Mouse (Mus musculus) midbrain, embryonic 15.5 days (tissue): ENCODE measurements around the gene Gm28305. TPM values are rescaled to one million over a fixed set of nuclear protein-coding genes. Genes with fewer than 3 reads are reported as not detected.

ENCODE experiments used
- ATAC-seq: fragments of 200-750 bp; cut with Nextera tagmentation; replicated peaks from 2 replicates; pipeline ENCODE4 v1.8.0; 2017; ENCODE audit warnings: moderate TSS enrichment
- H3K27ac ChIP-seq: fragments of 300-500 bp; sonication (generic); 2 replicates; pipeline ENCODE4 v1.5.1; 2015; ENCODE audit warnings: mild to moderate bottlenecking, inconsistent platforms
- H3K27me3 ChIP-seq: fragments of 300-500 bp; sonication (generic); replicated peaks from 2 replicates; pipeline ENCODE4 v1.6.1; 2015; ENCODE audit warnings: inconsistent platforms
- H3K36me3 ChIP-seq: fragments of 300-500 bp; sonication (generic); replicated peaks from 2 replicates; pipeline ENCODE4 v1.6.1; 2015; ENCODE audit warnings: inconsistent platforms
- H3K4me1 ChIP-seq: fragments of 300-500 bp; sonication (generic); 2 replicates; pipeline ENCODE4 v1.6.1; 2015; ENCODE audit warnings: inconsistent platforms
- H3K4me2 ChIP-seq: fragments of 300-500 bp; sonication (generic); 2 replicates; pipeline ENCODE4 v1.6.1; 2015; ENCODE audit warnings: inconsistent platforms, mild to moderate bottlenecking, moderate library complexity
- H3K4me3 ChIP-seq: fragments of 300-500 bp; sonication (generic); 2 replicates; pipeline ENCODE4 v1.5.1; 2015; ENCODE audit warnings: mild to moderate bottlenecking, inconsistent platforms
- H3K9ac ChIP-seq: fragments of 300-500 bp; sonication (generic); 2 replicates; pipeline ENCODE4 v1.6.1; 2015; ENCODE audit warnings: mild to moderate bottlenecking, inconsistent platforms
- H3K9me3 ChIP-seq: fragments of 300-500 bp; sonication (generic); 2 replicates; pipeline ENCODE4 v1.6.1; 2016; ENCODE audit warnings: inconsistent platforms
- WGBS: fragments of 180-500 bp; shearing (Covaris S2); methylation state at CpG from one replicate; pipeline ENCODE4 v1.1.7; 2015; ENCODE audit warnings: mixed read lengths; 5-methylcytosine and 5-hydroxymethylcytosine counted together
- polyA plus RNA-seq: library from polyadenylated mRNA; unstranded; fragments of >200 nt; fragmentation: Nextera tagmentation; extraction: Ambion mirVana; gene quantifications from 2 replicates; pipeline ENCODE4 v1.2.1, GENCODE M21; 2015

Gene Gm28305
- polyA plus RNA-seq, 1 experiment from 2014 or later = not detected

DNA sequence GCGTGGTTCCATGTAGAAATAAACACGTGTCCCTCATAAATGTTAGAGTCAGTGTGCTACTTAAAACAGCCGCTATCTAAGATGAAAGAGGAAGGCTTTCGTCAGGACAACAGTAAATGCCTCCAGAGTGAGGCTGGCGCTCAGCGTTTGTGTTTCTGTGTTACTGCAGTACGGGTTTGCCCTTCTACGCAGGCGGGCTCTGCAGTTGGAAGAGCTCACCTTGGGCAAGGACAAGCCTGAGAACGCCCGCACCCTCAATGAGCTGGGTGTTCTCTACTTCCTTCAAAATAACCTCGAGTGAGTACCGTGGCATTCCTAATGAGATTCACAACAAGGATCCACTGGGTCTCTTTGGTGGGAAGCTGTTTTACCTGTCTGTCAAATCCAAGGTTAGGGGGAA lies 2.2 kb upstream of the Gm28305 start:
- WGBS = 92% methylated on average over 13 of the region's 13 CpGs
- Histone ChIP-seq H3K9me3 (no peaks in the 10 kb centered on the region), H3K36me3 (no peaks in the 10 kb centered on the region), H3K4me2 (no peak overlapping the region), H3K27ac (no peak overlapping the region), H3K9ac (no peak overlapping the region), H3K4me1 (no peaks in the 10 kb centered on the region), H3K4me3 (no peak overlapping the region), H3K27me3 (no peaks in the 10 kb centered on the region)
- no peak for ATAC-seq

DNA sequence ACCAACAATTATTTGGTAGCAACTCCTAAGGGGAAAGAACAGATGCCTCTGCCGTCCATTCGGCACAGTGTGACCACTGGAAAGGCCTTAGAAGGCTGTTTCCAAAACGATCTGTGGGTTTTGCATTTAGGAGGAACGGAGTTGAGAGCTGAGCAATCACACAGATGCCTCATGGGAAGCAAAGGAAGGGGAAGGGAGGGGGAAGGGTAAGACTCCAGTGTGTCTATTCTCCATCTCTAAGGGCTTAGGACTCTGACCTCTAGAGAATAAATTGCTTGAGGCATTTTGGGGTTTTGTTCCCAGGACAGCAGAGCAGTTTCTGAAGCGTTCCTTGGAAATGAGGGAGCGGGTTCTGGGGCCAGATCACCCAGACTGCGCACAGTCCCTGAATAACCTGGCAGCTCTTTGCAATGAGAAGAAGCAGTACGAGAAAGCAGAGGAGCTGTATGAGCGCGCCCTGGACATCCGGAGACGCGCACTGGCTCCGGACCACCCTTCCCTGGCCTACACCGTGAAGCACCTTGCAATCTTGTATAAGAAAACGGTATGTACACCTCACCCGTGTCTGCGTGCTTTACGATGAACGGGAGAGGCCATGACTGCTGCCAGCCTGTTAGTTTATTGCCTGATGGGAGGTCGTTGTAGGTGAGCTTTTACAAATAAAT lies 1.3 kb upstream of the Gm28305 start:
- WGBS = 92% methylated on average over 21 of the region's 21 CpGs

DNA sequence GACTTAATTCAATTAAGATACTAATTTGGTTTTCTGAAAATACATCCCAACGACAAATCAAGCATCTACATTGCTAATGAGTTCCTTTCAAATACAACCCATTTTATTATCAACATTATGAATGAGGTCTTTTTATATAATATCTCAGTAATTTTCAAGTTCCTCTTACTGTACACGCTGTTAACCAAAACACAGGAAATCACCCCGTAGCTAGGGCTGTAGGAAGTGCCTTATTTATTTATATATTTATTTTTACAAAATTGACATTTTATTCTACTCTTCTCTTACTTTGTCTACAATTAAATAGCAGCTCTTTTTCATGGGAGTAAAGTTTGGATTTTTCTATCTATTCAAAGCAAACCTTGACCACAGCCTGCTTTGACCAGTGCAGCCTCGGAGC lies 720 bp upstream of the Gm28305 start:
- Histone ChIP-seq H3K9me3 (no peaks in the 10 kb centered on the region), H3K27ac (no peak overlapping the region), H3K4me2 (no peak overlapping the region), H3K36me3 (no peaks in the 10 kb centered on the region; the same call in 1 of the 2 replicates), H3K4me1 (no peaks in the 10 kb centered on the region), H3K4me3 (no peak overlapping the region), H3K27me3 (no peaks in the 10 kb centered on the region), H3K9ac (no peak overlapping the region)
- no peak for ATAC-seq
- 83% methylated on average over 4 of the region's 4 CpGs for WGBS

More for the DNA sequence above, 1.3 kb upstream of the Gm28305 start:
- Histone ChIP-seq H3K4me1 (no peaks in the 10 kb centered on the region), H3K4me2 (no peak overlapping the region), H3K27ac (no peak overlapping the region), H3K4me3 (no peak overlapping the region), H3K27me3 (no peaks in the 10 kb centered on the region), H3K9me3 (no peaks in the 10 kb centered on the region), H3K36me3 (no peaks in the 10 kb centered on the region), H3K9ac (no peak overlapping the region)
- no peak for ATAC-seq

DNA sequence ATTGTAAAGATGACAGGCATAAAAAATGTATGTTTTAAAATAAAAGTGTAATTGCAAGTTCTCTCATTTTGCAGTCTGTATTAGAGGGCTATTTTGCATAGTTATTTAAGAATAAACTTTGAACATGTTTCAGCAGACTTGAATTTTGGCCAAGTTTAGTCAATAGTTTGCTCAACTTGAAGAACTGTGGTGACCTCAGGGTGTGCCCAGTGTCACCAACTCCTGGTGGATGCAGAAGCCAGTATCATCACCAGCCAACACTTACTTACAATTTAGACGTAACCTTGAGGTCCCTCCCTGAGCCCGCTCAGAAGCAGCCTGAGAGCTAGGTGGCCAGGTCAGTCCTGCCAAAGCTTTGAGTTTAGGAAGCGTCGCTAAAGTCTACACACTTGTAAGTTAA lies 3.2 kb downstream of the Gm28305 start:
- Histone ChIP-seq H3K27me3 (no peaks in the 10 kb centered on the region), H3K4me2 (no peak overlapping the region), H3K4me3 (no peak overlapping the region), H3K36me3 (peaks cover 22% of the 10 kb centered on the region), H3K4me1 (no peaks in the 10 kb centered on the region), H3K9me3 (no peaks in the 10 kb centered on the region), H3K27ac (no peak overlapping the region), H3K9ac (no peak overlapping the region)
- WGBS = 92% methylated on average over 4 of the region's 4 CpGs
- ATAC-seq = no peak

DNA sequence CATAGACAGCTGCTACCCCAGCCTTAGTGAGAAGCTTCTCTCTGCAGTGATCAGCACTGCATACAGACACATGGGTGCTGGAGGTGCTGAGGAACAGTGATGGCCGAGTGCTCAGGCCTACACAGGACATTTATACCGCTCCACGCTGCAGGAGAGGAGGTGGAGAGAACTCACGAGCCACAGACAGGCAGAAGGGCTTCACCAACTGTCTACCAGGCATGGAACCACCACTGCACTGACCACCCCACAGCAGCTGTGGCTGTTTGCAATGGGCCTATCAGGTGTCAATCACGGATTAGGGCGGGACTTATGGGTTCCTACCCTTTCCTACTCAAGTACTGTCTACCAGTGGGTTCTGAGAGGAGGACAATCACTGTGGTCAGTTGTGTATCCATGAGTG lies 10.6 kb downstream of the Gm28305 start:
- no peak for ATAC-seq
- Histone ChIP-seq H3K27ac (no peak overlapping the region), H3K4me2 (no peak overlapping the region), H3K4me3 (no peak overlapping the region), H3K9me3 (no peaks in the 10 kb centered on the region), H3K27me3 (no peaks in the 10 kb centered on the region), H3K4me1 (no peaks in the 10 kb centered on the region), H3K36me3 (peaks cover 81% of the 10 kb centered on the region), H3K9ac (no peak overlapping the region)
- 94% methylated on average over 6 of the region's 6 CpGs for WGBS

DNA sequence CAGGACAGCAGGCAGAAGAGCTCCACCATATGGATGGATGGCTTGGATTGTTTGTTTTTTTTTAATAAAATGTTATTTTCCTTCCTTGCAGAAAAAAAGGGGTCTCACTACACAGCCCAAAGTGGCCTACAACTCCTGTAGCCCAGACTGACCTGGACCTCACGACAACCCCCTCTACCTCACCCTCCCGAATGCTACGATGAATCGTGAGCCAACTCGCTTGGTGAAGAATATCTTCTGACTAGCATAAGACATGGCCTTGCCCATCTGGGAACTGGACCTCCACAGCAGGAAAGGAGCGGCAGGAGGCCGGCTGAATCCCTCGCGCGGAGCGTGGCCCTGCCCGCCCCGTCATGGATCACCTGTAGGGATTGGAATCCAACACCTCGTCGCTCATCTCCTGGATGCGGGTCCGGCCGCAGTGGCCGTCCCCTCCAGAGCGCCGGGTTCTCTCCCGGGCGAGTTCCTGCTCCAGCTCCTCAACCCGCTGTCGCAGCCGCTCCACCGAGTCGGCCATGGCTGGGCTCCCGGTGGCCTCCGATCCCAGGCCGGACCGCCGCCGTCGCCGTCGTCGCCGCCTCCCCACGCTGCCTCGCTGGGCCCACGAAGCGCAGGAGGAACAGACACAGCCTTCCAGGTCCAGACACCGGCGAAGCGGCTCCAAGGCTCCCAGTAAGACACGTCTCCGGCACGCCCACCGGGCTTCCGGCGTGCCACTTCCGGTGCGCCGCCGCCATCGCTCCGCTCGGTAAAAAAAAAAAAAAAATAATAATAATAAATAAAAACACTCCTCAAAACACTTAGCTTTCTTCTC lies 22.2 kb downstream of the Gm28305 start, which contains the start of gene Uba5:
Gene Uba5, minus strand, starts transcription at position 705 of the 814 bp plus-strand sequence.
- H3K4me3 ChIP-seq = peak within 1 kb of the TSS; percentile 98
- ATAC-seq = peak; percentile 89
- peaks cover 25% of the 10 kb centered on the region for H3K4me1 ChIP-seq
- no peaks in the 10 kb centered on the region for H3K27me3 ChIP-seq
- WGBS = under 1% methylated on average over 59 of the region's 59 CpGs
- H3K36me3 ChIP-seq = peaks cover 17% of the 10 kb centered on the region; the same call in 1 of the 2 replicates
- no peaks in the 10 kb centered on the region for H3K9me3 ChIP-seq
- H3K4me2 ChIP-seq = peak within 1 kb of the TSS; percentile 91
- peak within 1 kb of the TSS; percentile 96 for H3K9ac ChIP-seq
- H3K27ac ChIP-seq = peak within 1 kb of the TSS; percentile 80

DNA sequence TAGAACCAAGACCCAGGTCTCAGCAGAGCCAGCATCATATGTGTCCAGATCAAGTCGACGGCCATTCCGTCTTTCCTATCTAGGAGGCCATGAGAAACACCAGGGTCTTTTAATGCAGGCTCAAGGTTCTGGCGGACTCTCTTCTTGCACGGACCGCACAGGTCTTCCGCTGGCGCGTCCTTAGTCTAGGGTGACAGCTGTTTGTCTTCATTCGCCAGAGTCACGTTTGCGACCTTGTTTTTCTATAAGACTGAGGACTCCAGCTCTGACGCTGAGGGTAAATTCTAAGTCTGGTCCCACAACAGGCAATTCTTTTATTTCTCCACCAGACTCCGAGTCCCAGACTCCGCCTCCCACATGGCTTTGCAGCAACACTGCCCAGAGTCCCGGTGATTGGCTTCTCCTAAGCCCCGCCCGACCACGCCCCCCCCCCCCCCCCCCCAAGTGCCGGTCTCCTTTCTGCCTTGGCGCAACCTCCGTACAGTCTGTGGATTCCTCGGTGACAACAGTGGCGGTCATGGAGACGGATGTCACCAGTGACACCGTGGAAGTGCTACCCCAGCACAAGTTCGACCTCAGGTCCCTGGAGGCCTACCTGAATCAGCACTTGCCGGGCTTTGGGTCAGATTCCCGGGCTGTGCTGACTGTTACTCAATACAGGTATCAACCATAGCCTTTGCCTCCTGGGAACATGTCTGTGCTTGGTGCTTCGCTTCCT lies 22.9 kb downstream of the Gm28305 start, which contains the start of gene Acad11:
Gene Acad11, plus strand, starts transcription at position 134 of the 718 bp plus-strand sequence.
- 0% methylated on average over 30 of the region's 30 CpGs for WGBS

DNA sequence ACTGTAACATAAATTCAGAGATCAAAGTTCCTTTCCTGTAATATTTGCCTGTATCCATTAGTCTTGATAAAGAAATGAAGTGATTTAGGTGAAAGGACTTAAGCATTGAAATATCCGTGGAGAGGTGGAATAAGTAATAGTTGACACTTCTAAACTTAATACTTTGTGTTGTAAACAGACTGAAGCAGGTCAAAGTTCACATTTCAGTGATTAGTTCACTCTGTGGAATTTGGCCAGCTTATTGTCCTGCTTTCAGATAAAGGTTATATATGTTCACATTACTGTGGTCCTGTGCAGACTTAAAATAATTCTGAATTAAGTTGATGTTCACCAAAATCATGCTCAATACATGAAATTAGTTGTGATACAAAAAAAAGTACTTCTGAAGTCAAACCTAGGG lies 24.1 kb downstream of the Gm28305 start:
- H3K4me1 ChIP-seq = peaks cover 25% of the 10 kb centered on the region
- no peak overlapping the region for H3K4me3 ChIP-seq
- no peak for ATAC-seq
- H3K27me3 ChIP-seq = no peaks in the 10 kb centered on the region
- no peak overlapping the region for H3K4me2 ChIP-seq
- 24% methylated on average over 1 of the region's 1 CpGs for WGBS
- no peak overlapping the region for H3K27ac ChIP-seq
- no peak overlapping the region for H3K9ac ChIP-seq
- H3K36me3 ChIP-seq = peaks cover 9% of the 10 kb centered on the region; the same call in 1 of the 2 replicates
- H3K9me3 ChIP-seq = no peaks in the 10 kb centered on the region

More for the DNA sequence above, 22.9 kb downstream of the Gm28305 start, which contains the start of gene Acad11:
- Histone ChIP-seq H3K27ac (peak within 1 kb of the TSS; percentile 80), H3K9me3 (no peaks in the 10 kb centered on the region), H3K27me3 (no peaks in the 10 kb centered on the region), H3K4me1 (peaks cover 25% of the 10 kb centered on the region), H3K36me3 (peaks cover 12% of the 10 kb centered on the region; the same call in 1 of the 2 replicates), H3K9ac (peak within 1 kb of the TSS; percentile 96), H3K4me3 (peak within 1 kb of the TSS; percentile 98), H3K4me2 (peak within 1 kb of the TSS; percentile 91)
- peak; percentile 98 for ATAC-seq

DNA sequence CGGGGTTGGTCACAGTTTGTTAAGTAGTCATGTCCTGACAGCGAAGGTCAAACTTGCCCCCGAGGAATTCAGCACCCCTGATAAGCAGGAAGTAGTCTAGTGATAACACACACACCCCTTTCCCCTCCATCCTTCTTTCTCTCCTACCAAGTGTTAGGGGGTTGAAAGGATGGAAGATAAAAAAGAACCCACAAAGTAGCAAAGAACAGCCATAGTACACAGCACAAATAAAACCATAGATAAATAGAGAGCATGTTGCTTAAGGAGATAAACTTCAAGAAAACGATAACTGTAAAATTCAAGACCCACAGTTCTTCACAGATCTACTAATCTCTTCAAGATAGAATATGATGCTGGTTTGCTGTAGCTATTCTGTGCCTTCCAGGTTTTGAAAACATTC lies 29.8 kb downstream of the Gm28305 start:
- Histone ChIP-seq H3K36me3 (no peaks in the 10 kb centered on the region), H3K9me3 (no peaks in the 10 kb centered on the region), H3K4me3 (no peak overlapping the region), H3K4me2 (no peak overlapping the region), H3K4me1 (no peaks in the 10 kb centered on the region), H3K27ac (no peak overlapping the region), H3K9ac (no peak overlapping the region), H3K27me3 (no peaks in the 10 kb centered on the region)
- ATAC-seq = no peak
- WGBS = 91% methylated on average over 4 of the region's 4 CpGs

DNA sequence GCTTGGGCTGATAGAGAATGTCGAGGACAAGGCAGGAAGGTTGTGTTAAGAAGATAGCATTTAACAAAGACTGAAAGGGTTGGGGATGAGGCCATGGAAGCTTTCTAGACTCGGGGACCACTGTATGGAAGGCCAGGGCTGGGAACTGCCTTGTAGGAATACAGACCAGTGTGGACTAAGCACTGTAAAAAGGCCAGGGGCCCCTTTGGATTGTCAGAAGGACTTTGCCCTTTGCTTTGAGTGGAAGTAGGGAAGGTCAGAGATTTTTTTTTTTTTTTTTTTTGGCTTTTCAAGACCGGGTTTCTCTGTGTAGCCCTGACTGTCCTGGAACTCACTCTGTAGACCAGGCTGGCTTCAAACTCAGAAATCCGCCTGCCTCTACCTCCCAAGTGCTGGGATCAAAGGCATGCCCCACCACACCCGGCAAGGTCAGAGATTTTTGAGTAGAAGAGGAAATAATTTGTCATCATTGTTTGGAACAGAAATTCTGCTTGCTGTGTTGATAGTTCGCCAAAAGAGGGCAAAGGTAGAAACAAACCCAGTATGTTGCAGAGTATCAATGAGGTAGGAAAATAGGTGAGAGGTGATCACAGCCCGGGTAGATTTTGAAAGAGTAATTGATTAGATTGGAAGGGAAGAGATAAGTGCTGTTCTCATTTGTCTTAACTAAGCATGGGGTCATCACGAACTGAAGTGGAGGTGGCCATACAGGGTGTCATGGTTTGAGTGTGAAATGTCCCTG lies 30.6 kb downstream of the Gm28305 start:
- Histone ChIP-seq H3K4me2 (no peak overlapping the region), H3K4me1 (no peaks in the 10 kb centered on the region), H3K36me3 (no peaks in the 10 kb centered on the region), H3K27me3 (no peaks in the 10 kb centered on the region), H3K27ac (no peak overlapping the region), H3K9ac (no peak overlapping the region), H3K9me3 (no peaks in the 10 kb centered on the region), H3K4me3 (no peak overlapping the region)
- WGBS = 82% methylated on average over 8 of the region's 8 CpGs
- no peak for ATAC-seq

DNA sequence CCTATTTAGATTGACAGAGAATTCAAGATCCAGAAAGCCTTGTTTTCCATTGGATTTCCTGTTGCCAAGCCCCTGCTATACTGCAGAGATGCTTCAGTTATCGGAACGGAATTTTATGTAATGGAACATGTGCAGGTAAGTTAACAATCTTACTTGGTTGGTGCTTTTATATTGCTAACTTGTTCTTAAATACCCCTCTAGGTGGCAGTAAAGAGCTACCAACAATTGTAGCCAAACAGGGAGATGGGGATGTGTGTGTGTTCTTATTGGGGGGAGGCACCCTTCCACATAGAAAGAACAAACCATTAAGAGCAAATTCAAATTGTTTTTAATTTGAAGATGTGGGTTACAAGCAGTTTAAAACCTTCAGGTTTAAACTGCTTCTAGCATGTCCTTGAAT lies 35.3 kb downstream of the Gm28305 start:
- 68% methylated on average over 2 of the region's 2 CpGs for WGBS
- Histone ChIP-seq H3K4me1 (no peaks in the 10 kb centered on the region), H3K4me2 (no peak overlapping the region), H3K27ac (no peak overlapping the region), H3K9me3 (no peaks in the 10 kb centered on the region), H3K9ac (no peak overlapping the region), H3K36me3 (no peaks in the 10 kb centered on the region), H3K4me3 (no peak overlapping the region), H3K27me3 (no peaks in the 10 kb centered on the region)
- ATAC-seq = no peak
